Mouse (Mus musculus) Muller cell, postnatal 12 days (primary cell): ENCODE measurements around the gene Pcid2.
A peak's percentile ranks its signal among the peaks of the same experiment; 100 is the strongest.
"Not testable (repeated sequence)": the region's sequence is repeated elsewhere in the genome, so short reads cannot be mapped to it uniquely, and the experiment has no call there.

ENCODE experiments used
- DNase-seq: peaks from one replicate; pipeline ENCODE4 v3.0.0-alpha.2; 2015; ENCODE audit errors: inconsistent ontology term

Pcid2 gene

GRCm38 (mm10) chr8:13077542-13077941, 27.7 kb downstream of the Pcid2 start:
- no peak for DNase-seq

- DNase-seq: not testable (repeated sequence)
These were observed 29.7 kb downstream of the Pcid2 start for GRCm38 (mm10) chr8:13075579-13075978.

DNA sequence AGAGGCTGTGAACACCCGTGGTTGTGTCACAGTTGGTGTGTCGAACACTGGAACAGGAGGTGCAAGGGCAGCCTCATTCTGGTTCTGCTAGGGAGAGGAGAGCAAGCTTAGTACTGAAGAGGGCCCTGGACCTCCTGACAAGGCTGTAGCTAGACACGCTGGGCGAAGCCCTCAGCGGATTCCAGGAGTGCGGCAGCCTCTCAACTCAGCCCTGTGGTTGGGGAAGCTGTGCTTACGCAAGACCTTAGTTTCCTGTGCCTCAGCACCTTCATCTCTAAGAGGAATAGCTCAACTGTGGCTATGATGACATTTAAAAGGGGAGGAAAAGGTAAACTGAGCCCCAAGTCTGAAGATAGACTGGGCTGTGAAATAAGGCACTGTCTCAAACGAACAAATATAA, 30.2 kb downstream of the Pcid2 start:
- DNase-seq: no peak

GRCm38 (mm10) chr8:13073255-13073654, 32.0 kb downstream of the Pcid2 start:
- no peak for DNase-seq

GRCm38 (mm10) chr8:13063112-13063511, 42.1 kb downstream of the Pcid2 start:
- DNase-seq: no peak

DNA sequence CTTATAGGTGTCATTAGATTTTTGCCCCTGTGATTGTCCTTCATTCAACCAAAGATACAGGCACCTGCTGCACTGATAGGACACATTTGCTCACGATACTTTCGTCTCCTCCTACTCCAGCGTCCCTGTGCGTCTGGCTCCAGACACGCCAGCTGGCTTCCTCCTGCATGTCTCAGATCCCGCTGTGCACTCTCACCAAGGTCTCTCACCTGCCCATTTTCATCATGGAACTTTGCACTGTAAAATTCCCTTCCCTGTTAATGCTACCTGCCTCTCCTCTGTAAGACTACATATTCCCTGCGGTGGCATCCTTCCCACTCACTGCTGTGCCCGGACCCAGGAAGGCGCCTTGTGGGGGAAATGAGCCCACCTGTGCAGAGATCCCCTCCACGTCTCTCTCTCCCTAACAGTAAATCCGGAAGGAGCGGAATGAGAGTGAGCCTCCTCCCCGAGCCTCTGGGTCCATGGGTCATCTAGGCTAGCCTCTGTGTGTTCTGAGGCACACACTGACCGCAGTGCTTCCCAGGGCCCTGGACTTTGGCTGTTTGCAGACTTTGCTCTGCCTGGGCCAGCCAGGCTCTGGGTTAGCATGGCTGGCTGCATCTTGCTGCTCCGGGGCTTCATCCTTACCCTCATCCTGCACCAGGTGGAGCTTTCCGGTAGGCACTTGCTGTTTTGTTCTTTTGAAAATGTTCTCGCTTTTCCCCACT, 44.7 kb downstream of the Pcid2 start, which contains the start of gene Proz:
Gene Proz (plus strand): TSS at position 474 of the 710 bp plus-strand sequence.
- DNase-seq: no peak

DNA sequence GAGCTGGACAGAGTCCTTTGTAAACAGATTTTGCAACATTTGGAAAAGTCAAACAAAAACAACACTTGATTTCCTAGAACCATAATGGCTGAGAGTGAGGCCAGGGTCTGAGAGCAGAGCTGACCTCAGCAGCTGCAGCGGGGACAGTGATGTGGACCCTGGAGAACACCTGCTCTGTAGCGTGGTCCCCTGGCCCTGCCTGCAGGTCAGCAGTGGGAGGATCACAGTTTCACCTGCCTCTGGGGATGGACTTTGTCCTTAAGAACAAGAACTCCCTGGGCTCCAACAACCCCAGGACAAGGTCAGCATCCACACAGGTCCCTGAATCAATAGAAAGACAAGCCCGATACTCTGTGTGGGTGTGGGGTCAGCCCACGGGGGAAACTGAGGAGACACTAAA, 47.9 kb downstream of the Pcid2 start:
- no peak for DNase-seq

- no peak for DNase-seq
These were observed 54.7 kb downstream of the Pcid2 start for GRCm38 (mm10) chr8:13050550-13050949.

DNA sequence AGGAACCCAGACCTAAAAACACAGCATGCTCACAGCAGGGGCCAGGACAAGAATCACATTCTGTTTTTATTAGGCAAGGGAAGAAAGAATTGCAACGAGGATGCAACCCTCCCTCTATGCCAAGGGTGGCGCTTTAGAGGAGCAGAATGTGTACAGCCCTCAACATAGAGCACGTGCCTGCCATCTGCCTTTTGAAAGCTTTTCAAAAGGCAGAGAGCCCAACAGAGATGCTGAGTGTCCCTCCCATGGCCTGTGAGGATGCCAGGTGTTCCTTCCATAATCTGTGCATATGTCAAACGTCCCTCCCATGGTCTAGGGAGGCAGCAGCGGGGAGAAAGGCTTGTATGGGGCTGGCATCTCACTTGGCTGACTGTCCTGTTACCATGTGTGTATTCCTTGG, 57.6 kb downstream of the Pcid2 start:
- DNase-seq: no peak

DNA sequence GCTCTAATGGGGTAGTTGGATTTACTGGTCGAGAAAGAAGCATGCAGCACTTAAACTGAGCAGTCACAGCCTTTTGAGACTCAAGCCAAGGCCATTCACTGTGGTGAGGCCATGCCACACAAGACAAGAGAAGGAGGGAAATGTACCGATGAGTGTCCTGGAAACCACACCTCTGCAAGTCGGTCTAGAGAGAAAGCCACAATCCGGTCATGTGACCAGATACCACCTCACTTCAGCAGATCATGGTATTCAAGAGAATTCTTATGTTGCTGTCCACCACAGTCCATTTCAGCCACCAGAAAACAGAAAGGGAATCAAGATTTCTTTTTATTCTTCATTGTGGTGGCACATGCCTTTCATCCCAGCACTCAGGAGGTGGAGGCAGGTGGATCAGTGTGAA, 63.8 kb downstream of the Pcid2 start:
- no peak for DNase-seq

DNA sequence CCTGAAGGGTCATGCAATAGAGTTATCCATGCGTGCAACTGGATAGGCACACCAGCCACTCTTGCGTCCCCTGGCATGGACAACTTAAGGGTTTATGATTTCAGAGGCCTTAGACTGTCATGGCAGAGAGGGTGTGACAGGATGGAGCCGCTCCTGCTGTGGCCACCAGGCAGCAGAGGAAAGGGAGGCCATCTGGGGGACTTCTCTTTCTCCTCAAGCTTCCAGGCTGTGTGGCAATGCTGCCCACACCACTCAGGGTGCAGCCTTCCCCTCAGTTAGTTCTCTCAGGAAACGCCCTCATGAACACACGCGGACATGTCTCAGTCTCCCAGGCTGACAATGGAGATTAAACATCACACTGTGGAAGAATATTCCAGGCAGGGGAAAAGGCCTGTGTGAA, 66.2 kb downstream of the Pcid2 start:
- no peak for DNase-seq

DNA sequence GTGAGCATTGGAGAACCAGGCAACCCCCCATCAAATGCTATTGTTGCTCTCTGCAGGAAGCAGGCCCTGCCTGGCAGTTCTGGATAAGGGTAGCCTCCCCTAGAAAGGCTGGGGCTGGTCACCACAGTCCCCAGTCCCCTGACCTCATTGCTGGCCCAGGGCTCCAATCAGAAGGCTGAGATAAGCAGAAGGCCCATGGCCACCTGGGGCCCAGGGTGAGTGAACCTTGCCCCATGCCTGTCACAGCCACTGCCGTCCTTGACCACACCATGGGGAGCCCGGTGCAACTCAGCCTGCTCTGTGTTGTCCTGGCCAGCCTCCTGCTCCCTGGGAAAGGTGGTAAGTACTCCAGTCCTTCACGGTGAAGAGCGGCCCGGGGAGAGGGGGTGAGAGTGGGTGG, 67.7 kb downstream of the Pcid2 start:
- DNase-seq: no peak

- no peak for DNase-seq
These were observed 68.2 kb downstream of the Pcid2 start, which contains the start of gene F10 for GRCm38 (mm10) chr8:13037015-13037414. Gene F10 (plus strand): TSS chr8:13037308.

DNA sequence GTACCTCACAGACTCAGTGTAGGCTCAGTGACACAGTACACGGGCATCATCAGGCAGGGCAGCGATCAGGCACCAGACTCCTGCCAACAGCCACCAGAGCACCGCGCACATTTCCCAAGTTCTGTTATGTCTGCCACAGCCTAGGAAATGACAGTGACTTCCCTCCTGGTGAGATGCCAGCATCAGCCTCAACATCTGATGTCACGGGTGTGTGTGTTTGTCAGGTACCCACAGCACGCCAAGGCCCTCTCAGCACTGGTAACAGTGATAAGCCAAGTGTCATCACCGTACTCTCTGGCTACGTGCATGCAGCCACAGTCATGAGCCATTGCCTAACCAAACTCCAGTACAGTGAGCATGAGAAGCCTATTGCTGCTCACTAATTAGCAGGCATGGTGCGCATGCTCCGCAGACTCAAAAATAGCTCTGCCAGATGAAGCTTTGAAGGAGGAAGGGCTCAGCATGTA, 68.9 kb downstream of the Pcid2 start:
- peak; percentile 17 for DNase-seq

GRCm38 (mm10) chr8:13028482-13028881, 76.8 kb downstream of the Pcid2 start:
- no peak for DNase-seq

- no peak for DNase-seq
These were observed 77.6 kb downstream of the Pcid2 start for GRCm38 (mm10) chr8:13027615-13028014.
